Mouse (Mus musculus) T-cell, adult 66 days (primary cell): Measurements from ENCODE around the gene Gm7929. TPM values are rescaled to one million over a fixed set of nuclear protein-coding genes. Genes with fewer than 3 reads are reported as not detected.

Experiments
- total RNA-seq, 2 experiments: library from RNA; stranded (reverse); gene quantifications; 3 replicates in 1 of 2; 4 replicates in 1 of 2; pipeline ENCODE4 v1.2.4; 2023

The Gm7929 gene
- not detected for total RNA-seq

DNA sequence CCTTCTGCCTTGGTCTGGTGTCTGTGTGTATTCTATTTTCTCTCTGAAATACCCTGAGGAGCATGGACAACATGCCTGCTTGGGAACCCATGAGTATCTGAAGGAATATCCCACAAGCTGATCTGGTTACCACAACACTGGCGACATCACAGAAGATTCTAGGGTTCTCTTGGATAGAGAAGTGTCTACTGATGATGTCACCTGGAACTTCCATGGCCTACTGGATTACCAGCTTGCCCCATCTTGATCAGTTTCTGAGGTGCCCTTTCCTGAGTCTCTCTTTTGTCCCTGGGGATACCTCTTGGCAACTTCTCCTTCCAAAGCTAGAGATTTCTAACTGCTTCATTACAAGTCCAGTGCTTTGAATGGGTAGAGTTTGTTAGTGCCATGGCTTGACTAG is at the start of gene Gm7929:
Gm7929 (minus strand) TSS at position 101 of the 400 bp plus-strand sequence.

DNA sequence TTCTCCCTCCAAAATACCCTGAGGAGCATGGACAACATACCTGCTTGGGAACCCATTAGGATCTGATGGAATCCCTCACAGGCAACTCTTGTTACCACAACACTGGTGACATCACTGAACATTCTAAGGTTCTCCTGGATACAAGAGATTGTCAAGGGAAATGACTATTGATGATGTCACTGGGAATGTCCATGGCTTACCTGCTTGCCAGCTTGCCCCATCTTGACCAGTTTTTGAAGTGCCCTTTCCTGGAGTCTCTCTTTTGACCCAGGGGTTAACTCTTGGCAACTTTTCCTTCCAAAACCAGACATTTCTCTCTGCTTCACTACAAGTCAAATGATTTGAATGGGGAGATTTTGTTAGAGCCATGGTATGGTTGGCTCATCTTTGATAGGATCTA is 21.9 kb upstream of the Gm7929 start, which contains the start of gene Gm47189:
Gm47189 (minus strand) TSS at position 101 of the 400 bp plus-strand sequence.

DNA sequence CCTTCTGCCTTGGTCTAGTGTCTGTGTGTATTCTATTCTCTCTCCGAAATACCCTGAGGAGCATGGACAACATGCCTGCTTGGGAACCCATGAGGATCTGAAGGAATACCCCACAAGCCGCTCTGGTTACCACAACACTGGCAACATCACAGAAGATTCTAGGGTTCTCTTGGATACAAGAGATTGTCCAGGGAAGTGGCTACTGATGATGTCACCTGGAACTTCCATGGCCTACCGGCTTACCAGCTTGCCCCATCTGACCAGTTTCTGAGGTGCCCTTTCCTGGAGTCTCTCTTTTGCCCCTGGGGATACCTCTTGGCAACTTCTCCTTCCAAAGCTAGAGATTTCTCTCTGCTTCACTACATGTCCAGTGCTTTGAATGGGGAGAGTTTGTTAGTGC is 48.6 kb downstream of the Gm7929 start, which contains the start of gene Gm8068:
Gm8068 (minus strand) TSS at position 101 of the 400 bp plus-strand sequence.

Other genes with a start within 250 kb of the Gm7929 start
- gene Gm7970, start 195.0 kb downstream of the Gm7929 start, total RNA-seq = not detected
- not detected for gene 1700049E17Rik2, start 177.4 kb downstream of the Gm7929 start, total RNA-seq
- not detected for gene Gm3072, start 126.0 kb downstream of the Gm7929 start, total RNA-seq
- not detected for gene Gm3676, start 104.1 kb downstream of the Gm7929 start, total RNA-seq
- not detected for gene Gm8068, start 48.7 kb downstream of the Gm7929 start, total RNA-seq
- not detected for gene Gm47189, start 21.8 kb upstream of the Gm7929 start, total RNA-seq
- gene Gm7980, start 156.7 kb upstream of the Gm7929 start, total RNA-seq = not detected
- not detected for gene 1700049E17Rik1, start 174.3 kb upstream of the Gm7929 start, total RNA-seq
- not detected for gene 1700024B05Rik, start 193.4 kb upstream of the Gm7929 start, total RNA-seq
- gene Gm6401, start 217.3 kb upstream of the Gm7929 start, total RNA-seq = not detected
- not detected for gene Gm3543, start 232.7 kb upstream of the Gm7929 start, total RNA-seq